Comparison of ENCODE assay signal across 19 mouse cellular contexts in the genomic region with DNA sequence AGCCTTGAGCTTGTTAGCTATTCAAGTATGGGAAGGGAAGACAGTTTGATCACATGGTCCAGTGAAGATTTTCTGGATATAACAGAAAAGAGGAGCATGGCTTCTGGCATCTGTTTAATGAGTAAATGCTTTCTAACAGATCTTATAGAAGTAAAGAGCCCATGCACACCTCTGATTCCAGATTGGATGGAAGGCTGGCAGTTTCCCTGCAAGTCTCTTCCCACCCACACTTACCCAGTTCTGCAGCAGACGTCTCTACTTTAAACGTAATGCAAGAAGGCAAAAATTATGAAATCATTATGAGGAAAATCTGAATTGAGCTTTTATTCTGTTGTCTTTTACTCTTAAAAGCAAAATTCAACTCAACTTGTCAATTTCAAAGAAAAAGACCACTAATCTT.
DNase-seq lines count a peak whose midpoint lies in the region; ATAC-seq lines count a peak whose summit lies in the region.
"Had no signal": no experiment of that assay in that cellular context is flagged by ENCODE, and none has a peak within 500 bp of the region (broad histone marks: within the 10 kb centered on the region; RNA-seq: fewer than 3 reads in every experiment).

No protein-coding gene starts in this region.

- intact Hi-C loops in left cerebral cortex, postnatal 10 days (cut with DNase I), result no loop called here

- peak; percentile 97 for ATAC-seq in frontal cortex, adult (ENCODE audit: low TSS enrichment)
- ATAC-seq: activated CD4-positive, CD25-positive, alpha-beta regulatory T cell, adult 4 months; forebrain, embryonic 13.5 days; forebrain, embryonic 16.5 days had no signal

- no peak for DNase-seq in frontal cortex, postnatal 10 days (ENCODE audit: low spot score in 2 of 2)
- peak; percentile 6 for DNase-seq in layer of hippocampus, adult 8-10 months (ENCODE audit: low spot score in 2 of 2)
- no peak for DNase-seq in layer of hippocampus, postnatal 25 days (ENCODE audit: extremely low spot score in 1 of 2, low spot score in 1 of 2)
- peak; percentile 5 to 19 for DNase-seq in left cerebral cortex, adult 18-20 months (ENCODE audit: low spot score in 2 of 2)
- DNase-seq in left cerebral cortex, postnatal 10 days (ENCODE audit: extremely low spot score in 1 of 2, low spot score in 2 of 2), result no peak
- peak; percentile 64 for DNase-seq in brain, adult 2 months (ENCODE audit: low read depth, low spot score)
- no peak for DNase-seq in thymus, postnatal 36 days
- DNase-seq: adrenal gland, adult 8-10 months; adrenal gland, postnatal 25 days; cerebellum, adult 18-20 months; cerebellum, adult 9-10 months; cerebellum, postnatal 14 days; gastrocnemius, adult 2 months; gastrocnemius, postnatal 14 days; heart, adult 11 months had no signal

Comparison
In these comparisons a context has a peak if more than half of its experiments do, and no peak if none do; other contexts are left out.
1. DNase-seq: peak in layer of hippocampus, adult 8-10 months (2 of 2), left cerebral cortex, adult 18-20 months (2 of 2) and brain, adult 2 months (single experiment); none in frontal cortex, postnatal 10 days (0 of 2), layer of hippocampus, postnatal 25 days (0 of 2), left cerebral cortex, postnatal 10 days (0 of 2) and thymus, postnatal 36 days (0 of 2).